Mouse (Mus musculus) brain, embryonic 18.5 days (tissue): ENCODE results near the gene Cps1.
A peak's percentile ranks its signal among the peaks of the same experiment; 100 is the strongest.

Source experiments
- DNase-seq: peaks from one replicate; pipeline ENCODE4 v3.0.0-alpha.2; 2012; ENCODE audit warnings: low read depth, low spot score

Gene Cps1

DNA sequence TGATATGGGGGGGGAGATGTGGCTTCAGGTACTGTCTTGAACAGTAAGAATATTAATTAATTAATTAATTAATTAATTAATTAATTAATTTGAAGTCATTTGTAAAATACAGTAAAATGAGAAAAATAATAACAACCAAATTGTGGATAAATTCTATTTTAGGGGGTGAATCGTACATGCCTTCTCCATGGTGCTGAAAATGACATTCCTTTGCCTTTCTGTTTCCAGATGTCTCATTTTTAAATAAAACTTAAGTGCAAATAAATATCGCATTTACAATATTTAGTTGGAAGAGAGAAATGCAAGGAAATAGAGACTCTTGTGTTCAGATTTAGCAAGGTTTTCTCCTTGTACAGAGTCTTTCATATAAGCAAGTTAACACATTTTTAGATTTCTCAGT, 112.0 kb downstream of the Cps1 start:
- DNase-seq, result no peak

DNA sequence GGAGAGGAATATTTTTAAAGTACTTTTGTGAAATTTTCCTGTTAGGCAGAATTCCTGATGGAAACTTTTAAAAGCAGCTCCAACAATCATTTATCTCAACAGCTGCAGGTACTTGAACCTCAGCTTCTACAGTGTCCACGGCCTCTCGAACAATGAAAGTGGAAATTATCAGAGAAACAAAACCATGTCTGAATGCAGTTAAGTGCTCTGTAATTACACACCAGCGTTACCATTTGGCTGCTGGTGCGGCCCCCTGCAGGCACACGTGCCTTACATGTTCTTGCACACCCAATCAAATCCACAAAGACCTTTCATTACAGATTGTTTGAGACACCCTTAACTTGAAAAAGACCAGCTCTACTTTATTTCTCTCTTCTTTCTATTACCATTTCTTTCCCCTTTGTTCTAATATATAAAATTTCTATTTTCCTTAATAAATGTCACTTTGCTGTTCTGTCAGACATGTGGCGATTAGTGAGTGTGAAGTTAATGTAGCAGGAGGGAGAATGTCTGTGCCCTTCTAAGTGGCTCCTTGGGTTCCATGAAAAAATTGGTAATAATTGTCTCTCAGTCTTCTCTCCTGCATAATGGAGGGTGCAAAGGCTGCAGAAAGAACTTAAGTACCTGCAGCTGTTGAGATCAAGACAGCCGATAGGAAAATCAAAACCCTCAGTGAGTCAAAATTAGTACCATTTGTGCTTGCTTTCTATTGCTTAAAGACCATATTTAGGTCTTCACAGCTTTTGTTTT, 112.8 kb downstream of the Cps1 start:
- DNase-seq, result no peak

DNA sequence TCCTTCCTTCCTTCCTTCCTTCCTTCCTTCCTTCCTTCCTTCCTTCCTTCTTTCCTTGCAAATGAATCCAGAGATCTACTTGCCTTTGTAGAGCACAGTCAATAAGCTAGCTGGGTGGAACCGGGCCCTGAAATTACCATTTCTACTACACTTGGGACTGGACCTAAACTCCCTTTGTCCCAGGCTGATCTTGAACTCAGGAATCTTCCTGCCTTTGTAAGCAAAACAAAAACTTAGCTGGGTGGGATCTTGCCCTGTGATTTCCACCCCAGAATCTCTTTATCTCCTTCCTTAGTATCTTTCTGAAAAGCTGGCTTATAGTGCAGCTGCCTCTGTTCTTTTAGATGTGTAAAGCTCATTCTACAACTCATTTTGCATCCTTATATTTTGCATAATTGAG, 115.6 kb downstream of the Cps1 start:
- DNase-seq, result no peak

DNA sequence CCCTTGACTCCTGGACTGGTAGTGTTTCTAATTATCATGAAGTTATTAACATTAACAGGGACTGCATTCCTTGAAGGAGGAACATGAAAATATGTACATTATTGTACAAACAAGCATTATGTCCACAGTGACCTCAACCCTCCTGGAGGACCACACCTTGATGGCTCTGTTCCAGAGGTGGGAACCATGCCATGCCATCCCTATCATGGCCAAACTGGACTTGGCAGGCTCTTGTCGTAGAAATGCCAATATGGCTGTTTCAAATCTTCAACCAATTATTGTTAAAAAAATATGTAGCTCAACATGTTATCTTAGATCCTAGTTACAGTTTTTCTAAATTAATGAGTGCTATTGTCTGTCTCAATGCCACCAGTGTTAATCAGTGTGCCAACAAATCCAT, 116.1 kb downstream of the Cps1 start:
- no peak for DNase-seq

DNA sequence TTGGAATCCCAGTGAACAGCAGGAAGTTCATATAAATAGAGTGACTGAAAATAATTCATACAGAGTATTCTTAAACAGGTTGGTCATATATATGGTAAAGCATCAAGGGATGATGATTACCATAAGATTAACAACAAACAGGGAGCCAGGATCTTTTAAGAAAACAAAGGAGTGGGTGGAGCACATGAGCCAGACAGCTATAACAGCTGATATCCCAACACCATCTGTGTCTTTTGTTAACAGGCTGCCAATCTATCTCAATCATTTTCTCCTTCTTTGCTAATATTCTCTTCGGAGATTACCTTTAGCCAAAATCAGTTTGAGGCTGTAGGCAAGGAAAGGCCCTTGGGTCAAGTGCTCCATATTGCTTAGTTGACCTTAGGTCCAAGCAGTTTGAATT, 142.4 kb downstream of the Cps1 start:
- DNase-seq, result no peak

DNA sequence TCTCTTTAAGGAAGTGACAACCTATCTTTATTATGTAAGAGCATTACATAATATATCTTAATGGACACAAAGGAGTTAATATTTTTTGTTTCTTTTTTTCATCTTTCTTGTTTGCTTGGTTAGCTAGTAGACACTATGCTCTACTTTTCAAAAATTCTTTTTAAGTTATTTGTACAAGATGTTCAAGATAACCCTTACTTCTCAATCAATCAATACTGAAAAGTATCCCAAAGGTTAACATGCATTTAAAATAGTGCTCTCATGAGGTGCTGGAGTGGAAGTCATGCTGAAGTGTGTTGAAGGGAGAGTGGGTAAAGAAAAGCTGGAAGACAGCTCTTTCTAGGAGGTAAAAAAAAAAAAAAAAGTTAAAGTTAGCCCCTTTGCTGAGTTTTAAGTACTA, 145.1 kb downstream of the Cps1 start:
- no peak for DNase-seq

DNA sequence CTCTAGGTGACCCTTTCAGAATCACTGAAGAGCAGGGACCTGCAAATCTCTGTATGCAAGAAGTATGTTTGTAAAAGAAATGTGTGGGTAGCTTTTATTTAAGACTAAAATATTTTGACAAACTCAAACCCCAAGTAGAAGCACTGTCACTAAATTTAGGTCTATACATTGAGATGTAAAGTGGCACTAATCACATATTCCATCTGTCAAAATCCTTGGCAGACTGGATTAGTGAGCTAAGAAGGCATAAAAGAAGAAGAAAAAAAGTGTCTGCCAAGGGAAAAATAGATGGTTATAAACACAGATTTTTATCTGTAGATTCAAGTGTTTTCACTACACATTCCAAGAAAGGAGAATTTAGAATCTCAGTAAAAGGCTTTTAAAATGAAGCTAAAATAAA, 145.6 kb downstream of the Cps1 start:
- DNase-seq, result peak; percentile 54

DNA sequence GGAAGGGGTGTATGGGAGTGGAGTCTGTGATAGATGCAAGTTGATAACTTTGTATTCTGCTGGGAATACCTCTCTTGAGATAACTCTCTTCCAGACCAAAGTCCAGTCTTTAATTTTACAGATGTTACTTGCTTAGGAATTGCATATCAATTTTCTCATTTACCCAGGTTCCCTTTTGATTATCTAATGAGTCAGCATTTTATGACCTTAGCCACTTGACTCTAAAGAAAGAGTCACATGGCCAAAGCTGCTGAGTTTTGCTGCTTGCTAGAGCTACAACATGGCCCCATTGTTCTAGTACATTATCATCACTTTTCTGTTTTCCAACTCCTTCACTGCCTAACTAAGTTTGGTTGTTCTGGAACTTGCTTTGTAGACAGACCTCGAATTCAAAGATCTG, 153.4 kb downstream of the Cps1 start:
- no peak for DNase-seq
